Mouse (Mus musculus) naive thymus-derived CD4-positive, alpha-beta T cell, adult 2 months (primary cell): ENCODE results near the gene Icmt.

Experiments
- DNase-seq: peaks from one replicate; pipeline ENCODE4 v3.0.0-alpha.2; 2011; ENCODE audit warnings: low read depth

Icmt gene

DNA sequence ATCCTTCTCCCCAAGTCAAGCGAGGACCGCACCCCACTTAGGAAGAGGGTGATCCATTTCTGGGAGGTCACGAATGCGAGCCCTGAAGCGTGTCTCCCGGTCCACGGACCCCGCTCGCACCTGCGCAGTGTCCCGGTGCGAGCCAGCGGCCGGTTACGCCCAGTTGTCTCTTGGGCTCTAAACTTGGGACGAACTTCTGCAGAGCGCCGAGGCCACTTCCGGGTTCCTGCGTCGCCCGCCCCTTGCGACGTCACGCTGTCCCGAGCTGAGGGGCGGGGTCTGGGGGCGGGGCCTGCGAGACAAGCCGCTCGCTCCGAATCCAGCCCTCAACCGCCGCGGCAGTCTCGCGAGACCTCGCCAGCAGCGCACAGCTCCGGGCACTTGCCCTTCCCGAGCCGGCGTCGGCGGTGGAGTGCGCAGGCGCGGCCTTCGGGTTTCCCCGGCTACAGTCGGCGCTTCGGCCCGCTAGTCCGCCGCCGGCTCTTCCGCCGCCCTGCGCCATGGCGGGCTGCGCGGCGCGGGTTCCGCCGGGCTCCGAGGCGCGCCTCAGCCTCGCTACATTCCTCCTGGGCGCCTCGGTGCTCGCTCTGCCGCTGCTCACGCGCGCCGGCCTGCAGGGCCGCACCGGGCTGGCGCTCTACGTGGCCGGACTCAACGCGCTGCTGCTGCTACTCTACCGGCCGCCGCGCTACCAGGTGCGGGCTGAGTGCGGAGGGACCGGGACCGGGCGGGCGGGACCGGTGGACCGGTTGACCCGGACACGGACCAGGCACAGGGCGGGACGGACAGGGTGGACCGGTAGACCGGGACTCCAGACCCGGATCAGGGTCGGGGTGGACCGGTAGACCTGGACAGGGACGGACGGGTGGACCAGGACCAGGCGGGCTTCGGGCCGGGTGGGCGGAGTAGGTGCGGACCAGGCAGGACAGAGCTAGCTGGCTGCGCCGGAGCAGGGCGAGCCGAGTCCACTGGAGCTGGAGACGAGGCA, at the start of gene Icmt:
TSS of gene Icmt (plus strand) at position 354 of the 988 bp plus-strand sequence.
- peak; percentile 100 for DNase-seq

DNA sequence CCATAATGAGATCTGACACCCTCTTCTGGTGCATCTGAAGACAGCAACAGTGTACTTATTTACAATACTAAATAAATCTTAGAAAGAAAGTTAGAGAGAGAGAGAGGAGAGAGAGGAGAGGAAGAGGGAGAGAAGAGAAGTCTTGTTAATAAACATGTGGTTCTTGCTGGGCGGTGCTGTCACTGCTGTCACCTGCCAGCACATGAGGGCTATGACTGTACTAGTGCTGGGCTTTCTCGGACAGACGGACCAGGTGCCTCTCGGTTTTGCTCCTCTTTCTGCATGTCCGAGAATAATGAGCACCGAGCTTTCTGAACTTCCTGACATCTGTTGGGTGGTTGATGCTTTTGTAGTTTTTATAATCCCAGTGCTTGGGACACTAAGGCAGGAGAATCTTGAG, 46.4 kb upstream of the Icmt start:
- DNase-seq, result no peak

DNA sequence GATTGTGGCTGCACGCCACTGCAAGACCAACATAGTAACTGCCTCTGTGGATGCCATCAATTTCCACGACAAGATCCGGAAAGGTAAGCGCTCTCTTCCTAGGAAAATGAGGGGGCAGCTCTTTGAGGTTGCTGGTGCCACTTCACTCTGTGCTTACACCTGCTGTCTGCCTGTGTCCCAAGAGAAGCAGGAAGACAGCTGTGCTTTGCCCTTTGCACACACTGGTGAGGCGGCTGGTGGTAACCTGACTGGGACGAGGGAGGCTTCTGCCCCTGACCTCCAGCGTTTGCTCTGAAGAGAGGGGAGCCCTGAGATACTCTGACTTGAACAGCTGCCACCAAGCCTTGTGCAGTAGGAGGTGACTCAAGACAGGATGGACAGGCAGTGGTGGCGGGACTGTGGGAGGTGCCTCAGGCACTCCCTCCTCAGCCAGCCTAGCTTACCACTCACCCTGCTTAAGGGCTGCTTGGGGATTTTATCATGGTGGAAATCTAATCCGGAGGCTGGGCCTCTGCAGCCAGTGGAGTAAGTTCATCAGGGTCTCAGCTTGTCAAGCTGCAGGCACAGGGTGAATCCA, 43.8 kb upstream of the Icmt start:
- no peak for DNase-seq

DNA sequence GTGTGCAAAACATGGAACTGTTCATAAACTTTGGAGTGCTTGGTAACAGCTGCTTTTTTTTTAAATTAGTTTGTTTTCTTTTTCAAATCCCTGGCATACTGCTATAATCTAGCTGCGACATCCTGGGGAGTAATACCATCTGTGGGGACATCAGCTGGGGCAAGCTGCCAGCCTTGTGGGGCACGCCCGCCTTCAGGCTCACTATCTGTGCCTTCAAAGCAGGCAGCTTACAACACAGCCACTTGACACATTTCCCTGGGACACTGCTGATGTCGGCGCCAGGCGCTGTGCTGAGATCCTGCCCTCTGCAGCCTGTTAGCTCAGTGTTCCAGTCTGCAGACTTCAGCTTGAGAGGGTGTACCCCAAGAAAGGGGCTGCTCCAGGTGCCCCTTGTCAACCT, 40.0 kb upstream of the Icmt start:
- DNase-seq, result no peak

DNA sequence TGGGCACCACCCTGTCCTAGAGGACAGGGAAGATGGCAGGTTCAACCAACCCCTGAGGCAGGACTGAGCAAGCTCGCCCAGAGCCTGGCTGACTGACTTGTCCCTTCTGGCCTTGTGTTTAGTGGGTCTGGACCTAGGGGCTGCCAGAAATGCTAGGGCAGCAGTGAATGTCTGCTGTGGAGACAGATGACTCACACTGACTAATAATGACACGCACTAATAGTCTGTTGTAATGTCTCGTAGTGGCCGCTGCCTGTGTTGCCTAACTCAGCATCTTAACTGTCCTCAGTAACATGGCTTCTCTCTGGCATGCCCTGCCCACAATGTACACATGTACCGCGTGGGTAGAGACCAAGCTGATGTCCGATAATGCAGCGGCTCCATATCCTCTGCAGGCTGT, 36.6 kb upstream of the Icmt start:
- no peak for DNase-seq

DNA sequence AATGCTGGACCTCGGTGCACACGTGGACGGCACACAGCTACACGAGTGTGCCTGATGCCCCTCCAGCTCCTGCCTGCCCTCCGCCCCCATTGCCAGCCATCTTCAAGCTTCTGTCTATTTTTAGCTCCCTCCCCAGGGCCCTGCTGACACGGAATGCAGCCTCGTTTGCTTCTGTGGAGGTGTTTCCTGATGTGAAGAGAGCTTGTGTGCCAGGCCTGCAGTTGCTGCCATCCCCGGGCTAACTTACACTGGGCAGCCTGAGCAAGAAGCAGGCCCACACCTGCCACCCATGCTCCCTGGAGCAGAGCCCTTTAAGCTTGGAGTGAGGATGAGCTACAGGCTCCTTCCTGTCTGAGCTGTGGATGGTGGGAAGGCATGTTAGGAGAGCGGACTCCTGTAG, 34.8 kb upstream of the Icmt start:
- no peak for DNase-seq

DNA sequence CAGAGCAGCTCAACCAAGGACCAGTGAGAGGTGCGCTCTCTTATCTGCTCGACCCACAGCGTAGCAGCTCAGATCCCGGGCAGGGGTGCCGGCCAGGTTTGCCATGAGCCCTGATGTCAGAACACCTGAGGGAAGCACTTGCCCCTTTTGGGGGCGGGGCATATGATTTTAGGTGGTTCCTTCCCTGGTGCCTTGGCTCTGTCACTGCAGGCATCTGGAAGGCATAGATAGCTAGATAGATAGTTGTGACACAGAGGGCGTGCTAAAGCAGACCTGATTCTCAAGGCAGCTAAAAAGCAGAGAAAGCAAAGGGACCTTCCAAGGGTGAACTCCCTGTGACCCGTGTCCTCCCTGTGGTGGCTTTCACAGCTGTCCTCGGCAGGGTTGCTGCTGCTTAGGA, 33.9 kb upstream of the Icmt start:
- no peak for DNase-seq

DNA sequence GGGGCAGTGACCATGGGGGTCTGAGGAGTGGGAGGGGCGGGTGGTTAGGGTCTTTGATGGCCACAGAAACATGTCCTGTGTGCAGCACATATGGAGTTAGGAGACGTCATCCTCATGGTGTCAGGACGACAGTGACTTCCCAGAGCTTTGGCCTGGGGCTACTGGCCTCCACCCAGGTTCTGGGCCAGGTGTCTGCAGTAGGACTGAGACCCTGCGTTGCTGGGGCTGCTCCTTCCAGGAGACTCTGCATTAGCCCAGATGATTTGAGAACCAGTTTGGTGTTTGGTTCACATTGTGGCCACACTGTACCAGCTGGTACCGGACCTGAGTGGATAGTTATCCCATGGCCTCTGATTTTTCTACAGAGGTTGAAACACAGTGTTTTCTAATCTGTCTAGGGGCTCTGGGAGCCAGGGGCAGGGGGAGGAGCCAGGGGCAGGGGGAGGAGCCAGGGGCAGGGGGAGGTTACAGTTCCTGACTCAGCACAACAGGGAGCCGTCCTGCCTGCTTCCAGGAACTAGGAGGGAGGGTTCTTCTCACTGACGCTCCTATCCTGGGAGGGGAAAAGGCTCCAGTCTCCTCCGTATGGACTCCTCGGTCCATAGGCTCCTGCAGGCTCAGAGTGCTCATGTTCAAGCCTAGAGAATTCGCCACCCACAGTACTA, 33.4 kb upstream of the Icmt start:
- DNase-seq, result no peak

DNA sequence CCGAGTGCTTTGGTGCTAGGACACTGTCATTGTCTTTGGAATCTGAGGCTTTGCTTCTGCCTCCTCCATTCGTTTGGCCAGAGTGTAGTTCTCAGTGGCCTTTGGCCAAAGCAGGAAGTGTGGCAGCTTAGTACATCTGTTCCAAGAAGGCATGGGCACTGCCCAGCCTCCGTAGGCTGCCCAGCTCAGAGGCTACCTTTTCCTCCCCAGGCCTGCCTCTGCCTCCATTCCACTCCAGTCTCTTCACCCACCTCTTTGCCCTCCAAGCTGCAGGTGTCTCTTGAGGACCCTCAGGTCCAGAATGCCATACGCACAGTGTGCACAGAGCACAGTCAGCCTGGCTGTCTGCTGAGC, 32.9 kb upstream of the Icmt start:
- DNase-seq, result no peak

DNA sequence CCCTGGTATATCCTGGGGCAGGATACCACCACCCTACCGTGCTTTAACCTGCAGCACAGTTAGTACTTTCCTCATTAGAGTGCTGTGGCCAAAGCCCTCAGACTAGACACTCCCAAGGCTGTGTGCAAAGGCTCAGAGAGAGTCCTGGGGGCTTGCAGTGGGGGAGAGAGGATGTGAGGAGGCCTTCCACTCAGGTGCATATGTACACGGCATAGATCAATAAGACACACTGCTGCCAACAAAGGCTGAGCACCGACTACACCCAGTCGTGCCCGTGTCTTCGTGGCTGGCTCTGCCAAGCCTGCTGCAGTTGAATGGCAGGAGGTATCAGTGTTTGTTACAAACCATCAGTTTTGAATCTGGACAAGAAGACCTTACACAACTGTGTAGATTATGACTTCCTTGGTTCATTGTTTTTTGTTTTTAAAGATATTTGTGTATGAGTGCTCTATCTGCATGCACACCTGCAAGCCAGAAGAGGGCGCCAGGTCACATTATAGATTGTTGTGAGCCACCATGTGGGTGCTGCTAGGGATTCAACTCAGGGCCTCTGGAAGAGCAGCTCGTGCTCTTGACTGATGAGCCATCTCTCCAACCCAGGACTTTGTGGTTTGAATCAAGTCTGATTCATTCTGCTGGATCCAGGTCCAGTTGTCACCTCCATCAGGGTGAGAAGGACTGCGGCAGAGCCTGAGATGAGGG, 32.0 kb upstream of the Icmt start:
- DNase-seq, result no peak

DNA sequence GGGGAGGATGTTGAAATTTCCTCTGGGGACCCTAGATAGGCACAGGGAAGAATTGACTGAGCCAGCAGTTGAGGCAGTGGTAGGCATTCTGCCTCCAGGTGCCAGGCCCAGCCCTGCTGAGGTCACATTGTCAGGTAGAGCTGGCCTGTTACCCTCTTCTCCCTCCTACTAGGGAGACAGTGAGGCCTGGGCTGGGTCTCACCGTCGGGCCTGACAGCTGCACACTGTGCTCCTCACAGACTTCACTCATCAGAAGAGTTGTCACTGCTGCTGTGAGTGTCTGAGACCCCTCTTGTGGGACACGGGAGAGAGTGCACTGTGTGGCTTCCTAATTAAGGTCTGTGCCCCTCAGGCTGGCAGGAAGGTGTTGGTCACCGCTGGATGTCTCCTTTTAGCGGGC, 31.2 kb upstream of the Icmt start:
- no peak for DNase-seq

DNA sequence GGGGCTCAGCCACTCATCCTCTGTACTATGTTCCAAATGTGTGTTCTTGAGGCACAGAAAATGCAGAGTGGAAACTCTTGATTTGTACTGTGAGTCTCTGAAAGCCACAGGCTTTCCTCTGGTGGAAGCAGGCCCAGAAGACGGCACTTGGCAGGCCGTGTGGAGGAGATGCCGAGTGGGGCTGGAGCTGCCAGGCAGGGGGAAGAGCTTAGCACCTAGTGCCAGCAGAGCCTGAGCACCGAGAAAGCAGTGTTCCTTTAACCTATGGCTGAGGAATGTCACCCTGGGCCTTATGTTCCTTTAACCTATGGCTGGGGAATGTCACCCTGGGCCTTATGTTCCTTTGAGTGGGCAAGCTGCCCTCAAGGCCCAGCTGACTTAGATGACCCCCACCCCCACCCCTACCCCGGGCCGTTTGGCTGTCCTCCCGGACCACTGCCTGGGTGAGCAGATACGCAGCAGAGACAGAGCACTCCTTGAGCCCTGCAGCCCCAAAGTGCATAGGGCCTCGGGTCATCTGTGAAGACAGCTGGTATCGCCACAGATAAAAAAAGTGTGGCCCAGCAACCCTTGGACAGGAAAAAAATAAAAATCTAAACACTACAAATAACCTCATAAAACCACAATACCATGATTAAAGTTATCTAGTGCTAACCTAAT, 30.7 kb upstream of the Icmt start:
- no peak for DNase-seq

DNA sequence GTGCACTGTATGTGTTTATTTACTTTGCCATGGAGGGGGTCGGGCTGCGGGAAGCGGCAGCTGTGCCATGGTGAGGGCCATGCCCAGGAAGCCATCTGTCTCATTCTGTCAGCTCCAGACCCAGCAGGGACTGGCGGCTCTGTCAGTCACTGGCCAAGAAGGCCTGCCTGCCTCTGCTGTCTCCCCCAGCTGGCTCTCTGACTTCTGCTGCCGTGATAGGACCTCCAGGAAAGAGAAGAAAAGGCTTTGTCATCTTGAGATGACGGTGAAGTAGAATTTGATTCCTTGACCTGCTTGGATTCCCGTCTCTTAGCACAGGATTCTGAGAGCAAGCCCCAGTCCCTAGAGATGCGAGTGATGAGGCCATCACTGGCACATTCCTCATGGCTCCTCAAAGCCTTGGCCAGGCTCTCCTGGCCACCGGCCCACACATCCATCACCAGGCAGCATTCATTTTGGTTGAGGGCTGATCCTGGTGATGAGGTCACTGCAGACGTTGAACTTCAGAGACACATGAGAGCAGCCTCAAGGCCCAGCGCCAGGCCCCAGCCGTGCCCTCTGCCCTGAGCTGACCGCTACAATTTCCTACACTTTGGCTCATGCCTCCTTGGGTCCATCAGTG, 29.2 kb upstream of the Icmt start:
- DNase-seq, result no peak

DNA sequence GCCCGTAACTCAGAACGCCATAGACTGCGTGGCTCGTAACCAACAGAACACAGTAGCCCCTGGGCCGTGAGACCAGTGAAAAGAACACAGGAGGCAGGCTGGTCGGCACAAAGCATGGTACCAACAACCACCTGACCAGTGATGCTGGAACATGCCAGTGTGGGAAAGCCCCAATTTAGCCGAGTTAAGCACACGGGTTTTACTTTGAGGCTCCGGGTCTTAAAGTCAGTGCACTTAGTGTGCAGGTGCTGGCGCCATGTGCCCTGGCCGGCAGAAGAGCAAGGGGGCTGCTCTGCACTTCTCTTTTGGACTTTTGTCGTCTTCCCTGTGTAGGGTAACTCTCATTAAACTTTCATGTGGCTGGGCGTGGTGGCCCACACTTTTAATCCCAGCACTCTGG, 27.1 kb upstream of the Icmt start:
- no peak for DNase-seq

DNA sequence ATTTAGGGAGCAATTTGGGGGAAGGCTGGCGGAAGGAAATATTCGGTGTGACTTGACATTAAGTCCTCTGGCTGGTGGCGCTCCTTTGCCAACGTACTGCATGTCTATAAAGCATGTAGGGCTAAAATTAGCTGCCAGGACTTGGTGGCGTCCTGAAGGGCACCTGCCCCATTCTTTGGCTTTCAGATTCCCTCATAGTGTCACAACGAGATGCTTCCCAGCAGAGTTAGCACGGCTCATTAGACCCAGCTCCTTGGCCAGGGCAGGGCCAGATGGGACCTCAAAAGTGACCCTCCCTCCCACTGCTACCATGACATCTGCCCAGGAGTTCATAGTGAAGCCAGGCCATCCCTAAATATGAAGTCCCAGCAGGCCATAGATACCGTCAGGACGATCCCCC, 26.4 kb upstream of the Icmt start:
- no peak for DNase-seq

DNA sequence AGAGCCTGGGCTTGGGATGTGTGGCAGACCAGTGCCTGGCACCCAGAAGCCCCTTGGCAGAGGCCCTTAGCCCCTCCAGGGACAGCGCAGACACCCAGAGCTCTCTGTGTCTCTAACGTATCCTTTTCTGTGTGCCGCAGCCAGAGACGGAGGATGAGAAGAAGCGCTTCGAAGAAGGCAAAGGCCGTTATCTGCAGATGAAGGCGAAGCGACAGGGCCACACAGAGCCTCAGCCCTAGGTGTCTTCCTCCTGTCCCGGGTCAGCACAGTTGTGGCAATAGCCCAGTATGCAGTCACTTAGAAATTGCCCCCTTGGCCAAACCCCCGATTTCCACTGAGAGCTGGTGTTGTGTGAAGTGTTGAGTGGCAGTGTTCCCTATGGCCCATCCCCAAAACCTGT, 25.7 kb upstream of the Icmt start:
- DNase-seq, result no peak

DNA sequence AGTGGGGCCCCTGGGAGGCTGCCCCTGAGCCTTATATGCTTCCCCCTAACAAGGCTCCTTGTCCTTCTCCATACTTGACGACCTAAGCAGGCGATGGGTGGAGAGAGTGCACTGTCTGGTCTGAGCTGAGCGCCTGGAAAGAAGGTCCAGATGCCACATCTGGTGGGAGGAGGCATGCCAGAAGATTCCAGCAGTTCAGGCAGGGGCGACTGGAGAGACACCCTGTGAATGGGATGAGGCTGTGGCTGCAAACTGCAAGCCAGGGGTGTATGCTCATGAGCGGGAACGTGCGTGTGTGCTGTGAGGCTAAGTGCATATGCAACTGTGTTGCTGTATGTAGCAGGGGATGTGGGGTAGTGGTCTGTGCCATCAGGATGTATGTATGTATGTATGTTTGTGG, 25.0 kb upstream of the Icmt start:
- no peak for DNase-seq

DNA sequence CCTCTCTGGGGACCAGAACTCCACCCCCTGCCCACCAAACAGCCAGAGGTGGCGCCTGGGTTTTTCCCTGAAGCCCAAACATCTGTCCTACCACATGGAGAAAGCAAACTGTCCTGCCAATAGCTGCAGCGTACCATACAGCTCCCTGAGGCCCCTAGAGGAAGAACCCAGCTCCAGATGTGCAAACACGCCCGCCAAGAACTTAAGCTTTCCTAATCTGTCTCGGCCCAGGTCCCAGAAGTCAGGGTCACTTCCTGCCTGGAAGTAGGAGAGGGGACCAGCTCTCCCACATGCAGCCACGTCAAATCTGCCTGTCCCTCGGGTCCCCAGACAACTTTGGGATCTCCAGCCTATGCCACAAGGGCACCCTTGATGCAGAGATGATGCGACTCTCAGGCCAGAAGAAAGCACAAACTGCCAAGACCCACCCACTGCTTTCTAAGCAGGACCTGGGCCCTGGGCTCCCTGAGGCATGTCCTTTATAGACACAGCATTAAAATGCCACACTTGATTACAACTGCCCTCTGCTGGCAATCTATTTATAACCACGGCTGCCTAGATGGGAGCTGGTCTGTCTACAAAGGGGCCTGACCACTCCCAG, 24.5 kb upstream of the Icmt start:
- DNase-seq, result peak; percentile 37

DNA sequence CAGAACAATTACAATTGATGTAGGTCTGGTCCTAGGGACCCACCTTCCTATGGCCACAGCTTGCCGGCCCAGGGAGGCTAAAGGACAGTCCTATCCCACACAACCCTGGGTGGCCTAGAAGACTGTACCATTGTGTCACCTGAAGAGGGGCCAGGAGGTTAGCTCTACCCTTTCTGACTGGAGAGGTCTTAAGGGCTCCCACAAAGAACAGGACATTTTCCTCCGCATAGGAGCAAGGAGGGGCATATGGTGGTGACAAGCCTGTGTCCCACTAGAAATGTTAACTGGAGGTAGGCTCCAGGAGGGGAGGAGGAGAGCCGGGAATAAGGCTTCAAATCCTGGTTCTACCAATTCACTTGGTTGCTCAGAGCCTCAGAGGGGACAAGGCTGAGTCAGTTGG, 23.8 kb upstream of the Icmt start:
- DNase-seq, result no peak

DNA sequence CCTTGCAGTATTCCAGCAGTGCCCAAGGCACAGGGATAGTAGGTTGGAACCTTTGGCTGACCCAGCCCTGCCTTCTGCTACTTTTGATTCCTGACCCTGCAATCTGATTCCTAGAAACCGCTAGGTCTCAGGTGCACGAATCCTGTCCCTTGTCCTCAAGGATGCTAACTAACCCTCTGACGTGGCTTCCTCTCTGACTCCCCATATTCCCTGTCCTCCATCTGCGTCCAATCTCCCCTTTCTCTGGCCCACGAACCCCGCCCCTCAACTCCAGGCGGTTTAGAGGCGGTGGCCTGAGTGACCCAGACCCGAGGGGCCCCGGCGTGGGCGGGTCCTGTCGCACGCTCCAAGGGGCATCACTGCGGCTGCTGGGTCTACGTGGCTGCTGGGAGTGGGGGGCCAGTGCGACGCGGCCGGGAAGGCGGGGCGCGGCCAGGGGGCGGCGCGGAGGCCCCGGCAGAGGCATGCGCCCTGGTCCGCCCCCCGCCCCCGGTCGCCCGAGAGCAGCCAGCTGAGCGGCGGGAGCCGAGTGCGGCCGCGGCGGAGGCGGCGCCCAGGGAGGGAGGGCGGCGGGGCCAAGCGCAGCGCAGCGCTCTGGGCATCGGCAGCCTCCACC, 23.3 kb upstream of the Icmt start, which contains the start of gene Gpr153:
TSS of gene Gpr153 (plus strand) at position 612 of the 616 bp plus-strand sequence.
- peak; percentile 8 for DNase-seq
